Comparison of ENCODE assay signal across 9 mouse cellular contexts in the genomic region with DNA sequence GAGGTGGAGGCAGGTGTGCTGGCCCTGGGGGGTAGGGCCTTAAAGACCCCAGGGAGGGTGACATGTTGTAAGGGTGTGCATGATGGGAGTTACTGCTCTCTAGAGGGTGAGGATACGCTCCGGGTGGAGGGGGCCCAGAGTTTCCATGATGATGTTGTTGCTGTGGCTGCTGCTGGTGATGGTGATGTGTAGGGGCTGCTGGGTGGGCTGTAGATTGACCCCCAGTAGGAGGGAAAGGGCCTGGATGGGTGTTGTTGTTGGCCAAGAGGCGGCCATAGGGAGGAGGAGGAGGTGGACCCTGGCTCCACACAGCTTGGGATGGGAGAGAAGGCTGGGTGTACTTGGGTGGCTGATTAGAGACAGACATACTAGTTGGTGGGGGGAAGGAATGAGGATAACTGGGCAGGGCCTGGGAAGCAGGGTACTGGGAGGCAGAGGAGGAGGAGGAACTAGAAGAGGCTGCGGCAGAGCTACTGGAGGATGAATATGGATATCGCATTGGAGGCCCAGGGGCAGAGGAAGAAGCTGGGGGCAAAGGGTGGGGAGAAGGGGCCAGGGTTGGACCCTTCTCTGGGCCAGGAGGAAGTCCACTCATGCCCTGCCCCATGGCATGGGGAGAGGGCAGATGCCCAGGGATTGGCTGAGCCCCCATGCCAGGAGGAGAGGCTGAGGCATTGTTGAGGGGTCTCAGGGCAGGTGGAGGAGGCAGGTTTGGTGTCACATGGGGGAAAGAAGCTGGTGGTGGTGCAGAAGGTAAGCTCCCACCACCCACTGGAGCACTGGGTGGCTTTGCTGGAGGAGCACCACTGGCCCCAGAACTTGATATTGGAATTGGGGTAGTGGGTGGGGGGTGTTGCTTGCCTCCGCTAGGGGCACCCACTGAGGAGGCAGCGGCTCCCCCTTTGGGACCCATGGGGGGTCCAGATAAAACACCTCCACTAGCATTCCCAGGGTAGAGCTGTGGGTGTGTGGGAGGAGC. TPM values are rescaled to one million over a fixed set of nuclear protein-coding genes. Genes with fewer than 3 reads are reported as not detected.
DNase-seq lines count a peak whose midpoint lies in the region; ATAC-seq and TF ChIP-seq lines count a peak whose summit lies in the region.
"Had no signal": no experiment of that assay in that cellular context is flagged by ENCODE, and none has a peak within 500 bp of the region (broad histone marks: within the 10 kb centered on the region; RNA-seq: fewer than 3 reads in every experiment).

No protein-coding gene starts in this region.

- intact Hi-C loops in heart, postnatal 10 days (cut with DNase I), result no loop called here

- 89% methylated on average over 7 of the region's 7 CpGs for WGBS in heart, embryonic 10.5 days
- WGBS in heart, postnatal 0 days, result 90% methylated on average over 7 of the region's 7 CpGs
- WGBS in liver, postnatal 0 days (ENCODE audit: insufficient replicate concordance), result 82% methylated on average over 7 of the region's 7 CpGs

- no peak for DNase-seq in heart, embryonic 10.5 days (ENCODE audit: low spot score)
- DNase-seq in heart, postnatal 10 days, result no peak
- DNase-seq in G1E (ENCODE audit: low spot score), result no peak
- no peak for DNase-seq in heart, postnatal 0 days (ENCODE audit: low spot score)
- no peak for DNase-seq in liver, postnatal 0 days
- DNase-seq in frontal cortex, postnatal 10 days (ENCODE audit: low spot score in 2 of 2), result no peak
- no peak for DNase-seq in ovary, postnatal 14 days (ENCODE audit: low spot score)
- DNase-seq: kidney, postnatal 4 days had no signal

- H3K4me3 ChIP-seq in heart, embryonic 10.5 days, result peak overlapping the region; percentile 75; the same call in 1 of the 2 replicates
- peak overlapping the region; percentile 80; the same call in 1 of the 2 replicates for H3K4me3 ChIP-seq in G1E (ENCODE audit: low read depth, low read length)
- no peak overlapping the region for H3K4me3 ChIP-seq in heart, postnatal 0 days (ENCODE audit: low read depth, low read length)
- H3K4me3 ChIP-seq in liver, postnatal 0 days (ENCODE audit: low read depth, low read length), result no peak overlapping the region; the same call in 1 of the 2 replicates

- H3K36me3 ChIP-seq in heart, embryonic 10.5 days, result peaks cover 52% of the 10 kb centered on the region
- peaks cover 49% of the 10 kb centered on the region for H3K36me3 ChIP-seq in G1E (replicated peaks)
- H3K36me3 ChIP-seq in heart, postnatal 0 days (replicated peaks; ENCODE audit: control insufficient read depth, insufficient read depth, low read length), result peaks cover 39% of the 10 kb centered on the region
- H3K36me3 ChIP-seq in liver, postnatal 0 days (replicated peaks; ENCODE audit: insufficient read depth, low read length), result peaks cover 9% of the 10 kb centered on the region

- H3K4me2 ChIP-seq in heart, postnatal 0 days (ENCODE audit: low read depth, low read length), result peak overlapping the region; percentile 100
- H3K4me2 ChIP-seq in liver, postnatal 0 days (ENCODE audit: low read depth, low read length), result peak overlapping the region; percentile 96

- peaks cover 24% of the 10 kb centered on the region for H3K4me1 ChIP-seq in heart, embryonic 10.5 days
- H3K4me1 ChIP-seq in G1E (ENCODE audit: insufficient read depth, low read depth, low read length), result peaks cover 53% of the 10 kb centered on the region
- 0 out of 2 replicates have a peak, but pooled peaks cover 4% of the 10 kb centered on the region for H3K4me1 ChIP-seq in heart, postnatal 0 days (ENCODE audit: control insufficient read depth, insufficient read depth)
- H3K4me1 ChIP-seq in liver, postnatal 0 days (ENCODE audit: insufficient read depth), result peaks cover 19% of the 10 kb centered on the region

- H3K27me3 ChIP-seq in heart, embryonic 10.5 days (ENCODE audit: insufficient read depth, poor library complexity, severe bottlenecking), result no peaks in the 10 kb centered on the region
- H3K27me3 ChIP-seq in G1E (ENCODE audit: insufficient read depth, low read length), result peaks cover 5% of the 10 kb centered on the region; the same call in 1 of the 2 replicates
- no peaks in the 10 kb centered on the region for H3K27me3 ChIP-seq in heart, postnatal 0 days (ENCODE audit: control insufficient read depth, insufficient read depth, low read length)
- no peaks in the 10 kb centered on the region for H3K27me3 ChIP-seq in liver, postnatal 0 days (ENCODE audit: insufficient read depth, low read length)

- peak overlapping the region; percentile 5; the same call in 1 of the 2 replicates for H3K27ac ChIP-seq in heart, embryonic 10.5 days
- H3K27ac ChIP-seq in heart, postnatal 0 days (ENCODE audit: low read depth), result no peak overlapping the region
- no peak overlapping the region for H3K27ac ChIP-seq in liver, postnatal 0 days (ENCODE audit: low read depth)

- H3K9me3 ChIP-seq in heart, embryonic 10.5 days, result no peaks in the 10 kb centered on the region
- H3K9me3 ChIP-seq in G1E (replicated peaks), result no peaks in the 10 kb centered on the region
- H3K9me3 ChIP-seq in heart, postnatal 0 days (replicated peaks; ENCODE audit: control insufficient read depth, low read length), result no peaks in the 10 kb centered on the region
- H3K9me3 ChIP-seq in liver, postnatal 0 days (ENCODE audit: low read length), result no peaks in the 10 kb centered on the region

- peak overlapping the region; percentile 91; the same call in 1 of the 2 replicates for H3K9ac ChIP-seq in heart, postnatal 0 days (replicated peaks; ENCODE audit: low read depth, low read length)
- H3K9ac ChIP-seq in liver, postnatal 0 days (replicated peaks), result peak overlapping the region; percentile 82

- no peak for TF ChIP-seq CTCF in G1E (IDR thresholded peaks at IDR 0.05; ENCODE audit: low read depth, low read length)
- no peak for TF ChIP-seq CTCF in heart, postnatal 0 days (IDR thresholded peaks at IDR 0.05; ENCODE audit: low read depth)
- TF ChIP-seq CTCF in liver, postnatal 0 days (IDR thresholded peaks at IDR 0.05; ENCODE audit: low read depth), result no peak

- no peak for TF ChIP-seq EP300 in heart, postnatal 0 days (IDR thresholded peaks at IDR 0.05; ENCODE audit: low read depth)
- no peak for TF ChIP-seq EP300 in liver, postnatal 0 days (IDR thresholded peaks at IDR 0.05; ENCODE audit: low read depth)

- ATAC-seq in G1E (ENCODE audit: extremely low read depth, insufficient number of reproducible peaks, low FRiP score, poor library complexity, severe bottlenecking), result no peak
- no peak for ATAC-seq in heart, postnatal 0 days (ENCODE audit: insufficient read depth, low read depth)
- ATAC-seq in liver, postnatal 0 days, result no peak
- ATAC-seq in inflammation-experienced regulatory T-cells, adult 6 months, result no peak

RNA-seq across cellular contexts. Expression of a gene that starts 5.8 kb away (rescaled TPM):
- polyA plus RNA-seq in heart, embryonic 10.5 days (2016; fragmentation: Nextera tagmentation; extraction: Ambion mirVana), result 297 and 301 TPM in 2 replicates
- total RNA-seq in heart, postnatal 10 days (2021), result 100 to 1,000 TPM; 322 to 335 TPM
- total RNA-seq in G1E (2014; fragmentation: Nextera tagmentation), result 61.7 and 62.9 TPM in 2 replicates
- 130 and 176 TPM in 2 replicates for total RNA-seq in G1E (2017)
- 26.1 and 38.8 TPM in 2 replicates for polyA plus RNA-seq in G1E (2012)
- 119 and 153 TPM in 2 replicates for total RNA-seq in heart, postnatal 0 days (2014; rRNA removed; ENCODE audit: low replicate concordance)
- polyA plus RNA-seq in heart, postnatal 0 days (2015; fragmentation: Nextera tagmentation; extraction: Ambion mirVana), result 492 and 535 TPM in 2 replicates
- 148 and 157 TPM in 2 replicates for polyA plus RNA-seq in liver, postnatal 0 days (2015; fragmentation: Nextera tagmentation; extraction: Ambion mirVana)
- 100 to 1,000 TPM; 415 to 626 (median 536) TPM for polyA plus RNA-seq in inflammation-experienced regulatory T-cells, adult 6 months (2017; shearing (Covaris generic))

RNA-seq across cellular contexts. Expression of a gene that starts 8.4 kb away (rescaled TPM):
- polyA plus RNA-seq in heart, embryonic 10.5 days (2016; fragmentation: Nextera tagmentation; extraction: Ambion mirVana), result 5.9 and 8.6 TPM in 2 replicates
- total RNA-seq in heart, postnatal 10 days (2021), result 1 to 10 TPM; 5.0 to 6.0 TPM
- 66.2 and 72.6 TPM in 2 replicates for total RNA-seq in G1E (2014; fragmentation: Nextera tagmentation)
- total RNA-seq in G1E (2017), result 309 and 356 TPM in 2 replicates
- 54.9 and 129 TPM in 2 replicates for polyA plus RNA-seq in G1E (2012)
- 2.4 and 6.3 TPM in 2 replicates for total RNA-seq in heart, postnatal 0 days (2014; rRNA removed; ENCODE audit: low replicate concordance)
- polyA plus RNA-seq in heart, postnatal 0 days (2015; fragmentation: Nextera tagmentation; extraction: Ambion mirVana), result 4.3 and 4.5 TPM in 2 replicates
- polyA plus RNA-seq in liver, postnatal 0 days (2015; fragmentation: Nextera tagmentation; extraction: Ambion mirVana), result 39.2 and 45.1 TPM in 2 replicates
- 100 to 1,000 TPM; 143 to 191 (median 176) TPM for polyA plus RNA-seq in inflammation-experienced regulatory T-cells, adult 6 months (2017; shearing (Covaris generic))

RNA-seq across cellular contexts. Expression of a gene that starts 8.9 kb away (rescaled TPM):
- not detected in 2 replicates for polyA plus RNA-seq in heart, embryonic 10.5 days (2016; fragmentation: Nextera tagmentation; extraction: Ambion mirVana)
- total RNA-seq in heart, postnatal 10 days (2021), result under 1 TPM in 1 of 2 experiments, not detected in 1; 0.98 TPM
- total RNA-seq in G1E (2014; fragmentation: Nextera tagmentation) (not detected in 2 replicates), G1E (2017) (not detected in 2 replicates)
- not detected in 2 replicates for polyA plus RNA-seq in G1E (2012)
- not detected in 2 replicates for total RNA-seq in heart, postnatal 0 days (2014; rRNA removed; ENCODE audit: low replicate concordance)
- polyA plus RNA-seq in heart, postnatal 0 days (2015; fragmentation: Nextera tagmentation; extraction: Ambion mirVana), result not detected in 2 replicates
- polyA plus RNA-seq in liver, postnatal 0 days (2015; fragmentation: Nextera tagmentation; extraction: Ambion mirVana), result not detected in 2 replicates
- not detected for polyA plus RNA-seq in inflammation-experienced regulatory T-cells, adult 6 months (2017; shearing (Covaris generic))

RNA-seq across cellular contexts. Expression of a gene that starts 9.4 kb away (rescaled TPM):
- 7.4 and 11.4 TPM in 2 replicates for polyA plus RNA-seq in heart, embryonic 10.5 days (2016; fragmentation: Nextera tagmentation; extraction: Ambion mirVana)
- total RNA-seq in heart, postnatal 10 days (2021), result 10 to 100 TPM; 59.4 to 59.7 TPM
- 58.7 and 85.6 TPM in 2 replicates for total RNA-seq in G1E (2014; fragmentation: Nextera tagmentation)
- 1.9 and 3.0 TPM in 2 replicates for total RNA-seq in G1E (2017)
- polyA plus RNA-seq in G1E (2012), result 55.3 and 58.8 TPM in 2 replicates
- total RNA-seq in heart, postnatal 0 days (2014; rRNA removed; ENCODE audit: low replicate concordance), result 7.8 and 8.5 TPM in 2 replicates
- 5.4 and 6.0 TPM in 2 replicates for polyA plus RNA-seq in heart, postnatal 0 days (2015; fragmentation: Nextera tagmentation; extraction: Ambion mirVana)
- 1.8 and 1.9 TPM in 2 replicates for polyA plus RNA-seq in liver, postnatal 0 days (2015; fragmentation: Nextera tagmentation; extraction: Ambion mirVana)
- 1 to 10 TPM; 4.8 to 5.4 (median 5.2) TPM for polyA plus RNA-seq in inflammation-experienced regulatory T-cells, adult 6 months (2017; shearing (Covaris generic))

RNA-seq across cellular contexts. Expression of a gene that starts 22.5 kb away (rescaled TPM):
- 4.5 and 4.8 TPM in 2 replicates for polyA plus RNA-seq in heart, embryonic 10.5 days (2016; fragmentation: Nextera tagmentation; extraction: Ambion mirVana)
- 1 to 10 TPM; 3.4 to 3.7 TPM for total RNA-seq in heart, postnatal 10 days (2021)
- total RNA-seq in G1E (2014; fragmentation: Nextera tagmentation) (1.1 and 3.2 TPM in 2 replicates), G1E (2017) (3.4 and 3.6 TPM in 2 replicates)
- polyA plus RNA-seq in G1E (2012), result 0.13 and 0.29 TPM in 2 replicates
- 1.7 and 4.1 TPM in 2 replicates for total RNA-seq in heart, postnatal 0 days (2014; rRNA removed; ENCODE audit: low replicate concordance)
- 1.3 and 1.5 TPM in 2 replicates for polyA plus RNA-seq in heart, postnatal 0 days (2015; fragmentation: Nextera tagmentation; extraction: Ambion mirVana)
- 0.20 and 0.27 TPM in 2 replicates for polyA plus RNA-seq in liver, postnatal 0 days (2015; fragmentation: Nextera tagmentation; extraction: Ambion mirVana)
- polyA plus RNA-seq in inflammation-experienced regulatory T-cells, adult 6 months (2017; shearing (Covaris generic)), result 10 to 100 TPM in 2 of 3 experiments, 1 to 10 TPM in 1; 3.5 to 23.1 (median 12.8) TPM

Comparison
In these comparisons a context has a peak if more than half of its experiments do, and no peak if none do; other contexts are left out.
1. H3K4me3 ChIP-seq: peak in heart, embryonic 10.5 days (single experiment) and G1E (single experiment); none in heart, postnatal 0 days (single experiment) and liver, postnatal 0 days (single experiment).